Mouse (Mus musculus) lung, embryonic 15.5 days (tissue): ENCODE data around the gene Gclc. TPM values are rescaled to one million over a fixed set of nuclear protein-coding genes. Genes with fewer than 3 reads are reported as not detected.
"Not testable (repeated sequence)": the region's sequence is repeated elsewhere in the genome, so short reads cannot be mapped to it uniquely, and the experiment has no call there.

Experiments used
- ATAC-seq: fragments of 200-750 bp; cut with Nextera tagmentation; 2 replicates; pipeline ENCODE4 v1.8.0; 2017; ENCODE audit warnings: moderate number of reproducible peaks, borderline replicate concordance; ENCODE audit not compliant: low FRiP score, low TSS enrichment; ENCODE audit errors: extremely low read depth
- H3K27ac ChIP-seq: fragments of 300-500 bp; sonication (generic); 2 replicates; pipeline ENCODE4 v1.5.1; 2015; ENCODE audit warnings: moderate library complexity, mild to moderate bottlenecking, inconsistent platforms
- H3K27me3 ChIP-seq: fragments of 300-500 bp; sonication (generic); 2 replicates; pipeline ENCODE4 v1.6.1; 2015; ENCODE audit warnings: inconsistent platforms
- H3K36me3 ChIP-seq: fragments of 300-500 bp; sonication (generic); 2 replicates; pipeline ENCODE4 v1.6.1; 2015; ENCODE audit warnings: inconsistent platforms
- H3K4me1 ChIP-seq: fragments of 300-500 bp; sonication (generic); 2 replicates; pipeline ENCODE4 v1.6.1; 2015; ENCODE audit warnings: inconsistent platforms
- H3K4me2 ChIP-seq: fragments of 300-500 bp; sonication (generic); 2 replicates; pipeline ENCODE4 v1.6.1; 2015; ENCODE audit warnings: inconsistent platforms, mild to moderate bottlenecking, moderate library complexity
- H3K4me3 ChIP-seq: fragments of 300-500 bp; sonication (generic); 2 replicates; pipeline ENCODE4 v1.5.1; 2015; ENCODE audit warnings: mild to moderate bottlenecking, inconsistent platforms
- H3K9ac ChIP-seq: fragments of 300-500 bp; sonication (generic); 2 replicates; pipeline ENCODE4 v1.6.1; 2015; ENCODE audit warnings: inconsistent platforms
- H3K9me3 ChIP-seq: fragments of 300-500 bp; sonication (generic); 2 replicates; pipeline ENCODE4 v1.6.1; 2016; ENCODE audit warnings: inconsistent platforms
- WGBS: fragments of 180-500 bp; shearing (Covaris S2); methylation state at CpG from one replicate; pipeline ENCODE4 v1.1.7; 2015; 5-methylcytosine and 5-hydroxymethylcytosine counted together
- polyA plus RNA-seq: library from polyadenylated mRNA; unstranded; fragments of >200 nt; fragmentation: Nextera tagmentation; extraction: Ambion mirVana; gene quantifications from 2 replicates; pipeline ENCODE4 v1.2.1, GENCODE M21; 2015

The Gclc gene
- polyA plus RNA-seq, 1 experiment from 2014 or later: 19.8 TPM

GRCm38 (mm10) chr9:77719675-77720074 is 34.7 kb upstream of the Gclc start:
- H3K9me3 ChIP-seq: no peaks in the 10 kb centered on the region
- H3K4me1 ChIP-seq: peaks cover 11% of the 10 kb centered on the region
- H3K9ac ChIP-seq: no peak overlapping the region
- ATAC-seq: no peak
- H3K4me3 ChIP-seq: no peak overlapping the region
- H3K4me2 ChIP-seq: no peak overlapping the region
- H3K27me3 ChIP-seq: no peaks in the 10 kb centered on the region
- WGBS: 96% methylated on average over 1 of the region's 1 CpGs
- no peaks in the 10 kb centered on the region for H3K36me3 ChIP-seq
- H3K27ac ChIP-seq: no peak overlapping the region

DNA sequence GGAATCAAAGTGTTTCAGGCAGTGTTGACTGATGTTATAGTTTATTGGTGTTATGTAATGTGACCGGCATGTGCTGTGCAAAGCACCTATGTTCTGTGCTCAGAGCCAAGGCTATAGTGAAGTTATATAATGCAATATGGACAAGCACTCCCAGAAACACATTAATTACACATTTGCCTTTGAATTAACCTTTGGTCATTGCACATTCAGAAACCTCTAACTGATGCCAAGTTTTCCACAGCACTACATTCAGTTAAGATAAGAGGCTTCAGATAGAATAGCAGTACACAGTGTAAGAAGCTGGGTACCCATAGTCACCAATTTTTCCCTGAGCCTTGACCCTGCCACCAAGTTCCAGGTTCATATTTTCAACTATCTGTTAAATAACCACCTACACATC is 32.0 kb upstream of the Gclc start:
- Histone ChIP-seq H3K36me3 (no peaks in the 10 kb centered on the region), H3K4me3 (no peak overlapping the region), H3K9me3 (no peaks in the 10 kb centered on the region), H3K27me3 (no peaks in the 10 kb centered on the region), H3K9ac (no peak overlapping the region), H3K4me1 (peaks cover 11% of the 10 kb centered on the region), H3K4me2 (no peak overlapping the region), H3K27ac (no peak overlapping the region)
- ATAC-seq: no peak
- WGBS: 82% methylated on average over 1 of the region's 1 CpGs

- WGBS: 48% methylated on average over 6 of the region's 6 CpGs
- Histone ChIP-seq H3K27me3 (no peaks in the 10 kb centered on the region), H3K4me3 (no peak overlapping the region), H3K27ac (no peak overlapping the region), H3K36me3 (no peaks in the 10 kb centered on the region), H3K9me3 (no peaks in the 10 kb centered on the region), H3K4me1 (no peaks in the 10 kb centered on the region; the same call in 1 of the 2 replicates), H3K9ac (no peak overlapping the region), H3K4me2 (no peak overlapping the region)
- ATAC-seq: no peak
Measured at GRCm38 (mm10) chr9:77724216-77724615, 30.1 kb upstream of the Gclc start.

- Histone ChIP-seq H3K27ac (no peak overlapping the region), H3K36me3 (no peaks in the 10 kb centered on the region), H3K9me3 (no peaks in the 10 kb centered on the region), H3K4me3 (no peak overlapping the region), H3K27me3 (no peaks in the 10 kb centered on the region), H3K4me1 (no peaks in the 10 kb centered on the region; the same call in 1 of the 2 replicates), H3K9ac (no peak overlapping the region), H3K4me2 (no peak overlapping the region)
- ATAC-seq: no peak
- WGBS: 71% methylated on average over 8 of the region's 8 CpGs
Measured at GRCm38 (mm10) chr9:77725448-77725847, 28.9 kb upstream of the Gclc start.

- no peak for ATAC-seq
- Histone ChIP-seq H3K27me3 (no peaks in the 10 kb centered on the region), H3K4me3 (no peak overlapping the region), H3K9me3 (no peaks in the 10 kb centered on the region), H3K36me3 (no peaks in the 10 kb centered on the region), H3K4me1 (no peaks in the 10 kb centered on the region; the same call in 1 of the 2 replicates), H3K27ac (no peak overlapping the region), H3K9ac (no peak overlapping the region), H3K4me2 (no peak overlapping the region)
- WGBS: 81% methylated on average over 6 of the region's 6 CpGs
Measured at GRCm38 (mm10) chr9:77726018-77726684, 28.2 kb upstream of the Gclc start.

DNA sequence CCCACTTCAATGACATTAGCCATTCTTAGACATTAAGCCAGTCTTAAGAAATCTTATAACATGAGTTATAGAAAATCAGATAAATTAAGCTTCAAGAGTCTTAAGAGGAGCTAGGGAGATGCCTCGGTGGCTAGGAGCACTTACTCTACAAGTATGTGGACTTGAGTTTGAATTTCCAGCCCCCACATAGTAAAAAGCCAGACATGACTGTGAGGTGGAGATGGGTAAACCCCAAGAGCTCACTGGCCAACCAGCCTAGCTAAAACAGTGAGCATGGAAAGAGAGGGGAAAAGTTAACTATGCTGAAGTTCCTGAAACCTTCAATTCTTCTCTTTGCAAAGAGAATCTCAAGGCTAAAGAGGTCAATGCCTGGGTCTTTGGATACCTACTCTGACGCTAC is 27.3 kb upstream of the Gclc start:
- no peaks in the 10 kb centered on the region for H3K36me3 ChIP-seq
- no peak overlapping the region for H3K4me3 ChIP-seq
- no peaks in the 10 kb centered on the region; the same call in 1 of the 2 replicates for H3K4me1 ChIP-seq
- no peak overlapping the region for H3K4me2 ChIP-seq
- H3K9ac ChIP-seq: no peak overlapping the region
- WGBS: 78% methylated on average over 2 of the region's 2 CpGs
- H3K27me3 ChIP-seq: no peaks in the 10 kb centered on the region
- ATAC-seq: no peak
- no peaks in the 10 kb centered on the region for H3K9me3 ChIP-seq
- no peak overlapping the region for H3K27ac ChIP-seq

DNA sequence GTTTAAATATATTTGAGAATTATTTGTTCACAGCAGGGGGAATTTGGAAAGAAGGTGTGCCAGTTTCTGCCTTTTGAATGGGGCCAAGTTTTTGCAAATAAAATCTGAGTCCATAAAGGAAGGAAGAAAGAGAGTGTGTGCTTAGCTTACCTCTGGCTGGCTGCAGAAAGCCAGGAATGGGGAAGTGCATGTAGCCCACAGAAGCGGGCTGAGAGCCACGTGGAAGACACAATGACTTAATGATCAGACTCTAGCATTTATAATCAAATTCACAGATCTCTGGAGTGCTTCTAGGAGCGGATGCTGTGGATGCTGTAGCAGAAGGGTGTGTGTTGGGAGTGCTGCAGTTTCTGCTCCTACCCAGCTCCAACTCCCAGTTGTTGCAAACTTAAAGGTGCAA is 22.3 kb upstream of the Gclc start:
- Histone ChIP-seq H3K27ac (peak overlapping the region; percentile 50; the same call in 1 of the 2 replicates), H3K4me2 (no peak overlapping the region), H3K9ac (no peak overlapping the region), H3K9me3 (no peaks in the 10 kb centered on the region), H3K4me3 (no peak overlapping the region), H3K4me1 (no peaks in the 10 kb centered on the region), H3K27me3 (no peaks in the 10 kb centered on the region), H3K36me3 (no peaks in the 10 kb centered on the region)
- 27% methylated on average over 3 of the region's 3 CpGs for WGBS
- ATAC-seq: no peak

GRCm38 (mm10) chr9:77737298-77738041 is 16.9 kb upstream of the Gclc start:
- no peak overlapping the region for H3K9ac ChIP-seq
- H3K27ac ChIP-seq: no peak overlapping the region
- no peak overlapping the region for H3K4me3 ChIP-seq
- 74% methylated on average over 6 of the region's 6 CpGs for WGBS
- no peaks in the 10 kb centered on the region for H3K4me1 ChIP-seq
- no peak for ATAC-seq
- H3K9me3 ChIP-seq: no peaks in the 10 kb centered on the region
- no peaks in the 10 kb centered on the region for H3K27me3 ChIP-seq
- no peaks in the 10 kb centered on the region for H3K36me3 ChIP-seq
- no peak overlapping the region for H3K4me2 ChIP-seq

DNA sequence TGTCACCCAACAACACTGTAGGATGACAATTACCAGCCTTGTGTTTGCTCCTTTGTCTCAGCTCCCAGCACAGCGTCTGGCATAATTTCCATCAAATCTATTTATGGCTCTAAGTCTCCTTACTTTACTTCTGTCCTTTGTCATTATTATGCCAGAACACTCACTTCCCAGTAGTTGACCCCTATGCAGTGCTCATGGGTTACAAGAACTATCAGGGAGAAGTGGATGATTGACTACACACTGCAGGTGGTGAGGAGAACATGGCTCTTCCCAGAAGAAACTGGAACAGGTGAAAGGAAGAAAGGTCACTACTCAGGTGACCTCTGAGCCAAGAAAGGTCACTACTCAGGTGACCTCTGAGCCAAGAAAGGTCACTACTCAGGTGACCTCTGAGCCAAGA is 12.9 kb upstream of the Gclc start:
- H3K4me1 ChIP-seq: peaks cover 4% of the 10 kb centered on the region; the same call in 1 of the 2 replicates
- no peaks in the 10 kb centered on the region for H3K36me3 ChIP-seq
- H3K27me3 ChIP-seq: no peaks in the 10 kb centered on the region
- no peak overlapping the region for H3K4me2 ChIP-seq
- no peak overlapping the region for H3K27ac ChIP-seq
- WGBS: 77% methylated on average over 1 of the region's 1 CpGs
- no peak overlapping the region for H3K9ac ChIP-seq
- ATAC-seq: no peak
- no peaks in the 10 kb centered on the region for H3K9me3 ChIP-seq
- H3K4me3 ChIP-seq: no peak overlapping the region

- H3K27me3 ChIP-seq: no peaks in the 10 kb centered on the region
- peak; percentile 57; the same call in 1 of the 2 replicates for ATAC-seq
- H3K4me1 ChIP-seq: peaks cover 10% of the 10 kb centered on the region; the same call in 1 of the 2 replicates
- no peaks in the 10 kb centered on the region for H3K36me3 ChIP-seq
- 19% methylated on average over 3 of the region's 3 CpGs for WGBS
- no peak overlapping the region for H3K4me2 ChIP-seq
- no peak overlapping the region for H3K4me3 ChIP-seq
- no peaks in the 10 kb centered on the region for H3K9me3 ChIP-seq
- H3K9ac ChIP-seq: no peak overlapping the region
- 0 out of 2 replicates have a peak overlapping the region, but pooled peaks have one; percentile 33 for H3K27ac ChIP-seq
Measured at GRCm38 (mm10) chr9:77744798-77745197, 9.5 kb upstream of the Gclc start.

- H3K4me2 ChIP-seq: no peak overlapping the region
- H3K36me3 ChIP-seq: no peaks in the 10 kb centered on the region
- H3K9ac ChIP-seq: no peak overlapping the region
- WGBS: 27% methylated on average over 2 of the region's 2 CpGs
- H3K27ac ChIP-seq: no peak overlapping the region
- H3K27me3 ChIP-seq: no peaks in the 10 kb centered on the region
- H3K9me3 ChIP-seq: no peaks in the 10 kb centered on the region
- ATAC-seq: no peak
- peaks cover 15% of the 10 kb centered on the region for H3K4me1 ChIP-seq
- H3K4me3 ChIP-seq: no peak overlapping the region
Measured at GRCm38 (mm10) chr9:77746315-77746714, 8.0 kb upstream of the Gclc start.

DNA sequence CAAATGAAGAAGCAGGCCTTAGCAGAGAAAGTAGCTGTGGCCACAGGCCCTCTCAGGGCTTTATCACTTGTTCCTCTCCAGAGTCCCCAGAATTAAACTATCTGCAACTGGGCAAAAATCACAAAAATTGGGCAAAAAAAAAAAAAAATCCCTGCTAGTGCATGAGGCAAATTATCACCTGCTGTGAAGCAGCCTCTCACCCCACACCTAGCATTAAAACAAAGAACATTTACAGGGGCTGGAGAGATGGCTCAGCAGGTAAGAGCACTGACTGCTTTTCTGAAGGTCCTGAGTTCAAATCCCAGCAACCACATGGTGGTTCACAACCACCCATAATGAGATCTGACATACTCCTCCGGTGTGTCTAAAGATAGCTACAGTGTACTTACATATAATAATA is 6.0 kb upstream of the Gclc start:
- H3K4me2 ChIP-seq, ATAC-seq, H3K27me3 ChIP-seq, H3K4me3 ChIP-seq, H3K9me3 ChIP-seq, H3K9ac ChIP-seq, H3K36me3 ChIP-seq, H3K27ac ChIP-seq: not testable (repeated sequence)
- peaks cover 17% of the 10 kb centered on the region for H3K4me1 ChIP-seq
- WGBS: 77% methylated on average over 1 of the region's 1 CpGs
